9 mouse cellular contexts compared by ENCODE assay signal in the genomic region with DNA sequence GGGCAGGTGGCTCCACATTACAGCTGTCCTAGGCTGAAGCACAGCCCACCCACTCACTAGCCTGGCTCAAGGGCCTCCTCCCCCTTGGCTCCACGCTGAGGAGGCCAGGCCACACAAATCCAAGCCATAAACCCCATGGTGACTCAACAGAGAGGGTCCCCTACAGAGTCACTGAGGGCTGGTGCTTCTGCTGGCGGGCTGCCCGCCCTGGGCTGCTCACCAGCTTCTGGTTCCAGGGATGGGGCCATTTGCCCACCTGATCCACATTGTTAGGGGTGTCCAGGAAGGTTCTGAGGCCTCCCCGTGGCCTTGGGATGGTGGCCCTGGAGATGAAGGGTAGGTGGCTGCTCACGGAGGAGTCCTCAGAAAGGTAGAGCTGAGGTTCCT. TPM values are rescaled to one million over a fixed set of nuclear protein-coding genes. Genes with fewer than 3 reads are reported as not detected.
A peak's percentile ranks its signal among the peaks of the same experiment; 100 is the strongest.
DNase-seq lines count a peak whose midpoint lies in the region; ATAC-seq and TF ChIP-seq lines count a peak whose summit lies in the region.
"Had no signal": no experiment of that assay in that cellular context is flagged by ENCODE, and none has a peak within 500 bp of the region (broad histone marks: within the 10 kb centered on the region; RNA-seq: fewer than 3 reads in every experiment).

No protein-coding gene starts in this region.

- no peaks in the 10 kb centered on the region for H3K9me3 ChIP-seq in E14TG2a.4 (ENCODE audit: low read length)
- H3K9me3 ChIP-seq in forebrain, embryonic 13.5 days (replicated peaks), result no peaks in the 10 kb centered on the region
- H3K9me3 ChIP-seq in liver, embryonic 12.5 days (replicated peaks), result no peaks in the 10 kb centered on the region

- H3K4me2 ChIP-seq in forebrain, embryonic 13.5 days, result peak overlapping the region; percentile 62
- peak overlapping the region; percentile 50 for H3K4me2 ChIP-seq in liver, embryonic 12.5 days

- intact Hi-C loops in heart, postnatal 25 days (cut with DNase I), result loop anchor here (2.0 kb wide), 3 partner anchors 139 to 361 kb away; no protein-coding TSS in a partner anchor
- intact Hi-C loops in gastrocnemius, postnatal 14 days (cut with DNase I; ENCODE audit: low total_unique reads), result loop anchor here (10.0 kb wide), 1 partner anchor 331 kb away; no protein-coding TSS in a partner anchor

- H3K36me3 ChIP-seq in E14TG2a.4 (ENCODE audit: insufficient read depth, low read length), result no peaks in the 10 kb centered on the region
- no peaks in the 10 kb centered on the region for H3K36me3 ChIP-seq in forebrain, embryonic 13.5 days (ENCODE audit: poor library complexity, severe bottlenecking)
- no peaks in the 10 kb centered on the region for H3K36me3 ChIP-seq in liver, embryonic 12.5 days

- H3K4me1 ChIP-seq in E14TG2a.4 (replicated peaks; ENCODE audit: low read depth, low read length), result peaks cover 86% of the 10 kb centered on the region
- H3K4me1 ChIP-seq in forebrain, embryonic 13.5 days, result peaks cover 36% of the 10 kb centered on the region
- peaks cover 22% of the 10 kb centered on the region for H3K4me1 ChIP-seq in liver, embryonic 12.5 days

- TF ChIP-seq CTCF in E14TG2a.4 (conservative IDR thresholded peaks at IDR 0.05; ENCODE audit: low read length), result no peak

- H3K27me3 ChIP-seq in E14TG2a.4 (ENCODE audit: insufficient read depth, low read length), result peaks cover 47% of the 10 kb centered on the region
- peaks cover 10% of the 10 kb centered on the region for H3K27me3 ChIP-seq in forebrain, embryonic 13.5 days
- H3K27me3 ChIP-seq in liver, embryonic 12.5 days (replicated peaks), result peaks cover 64% of the 10 kb centered on the region

- ATAC-seq in forebrain, embryonic 13.5 days, result no peak
- ATAC-seq in liver, embryonic 12.5 days, result no peak

- peak overlapping the region; percentile 63 for H3K27ac ChIP-seq in forebrain, embryonic 13.5 days
- H3K27ac ChIP-seq in liver, embryonic 12.5 days, result no peak overlapping the region

- DNase-seq in heart, adult 11 months, result peak; percentile 94
- no peak for DNase-seq in heart, postnatal 25 days (ENCODE audit: low spot score)
- DNase-seq in urinary bladder, postnatal 36 days (ENCODE audit: low spot score in 2 of 2), result no peak
- DNase-seq in gastrocnemius, postnatal 14 days, result no peak
- DNase-seq in thymus, postnatal 14 days, result no peak

- peak overlapping the region; percentile 52 for H3K4me3 ChIP-seq in E14TG2a.4 (replicated peaks; ENCODE audit: low read length)
- no peak overlapping the region for H3K4me3 ChIP-seq in forebrain, embryonic 13.5 days
- H3K4me3 ChIP-seq in liver, embryonic 12.5 days, result no peak overlapping the region; the same call in 1 of the 2 replicates

- WGBS in forebrain, embryonic 13.5 days, result 54% methylated on average over 5 of the region's 5 CpGs
- WGBS in liver, embryonic 12.5 days (ENCODE audit: insufficient replicate concordance), result 63% methylated on average over 5 of the region's 5 CpGs

- peak overlapping the region; percentile 51; the same call in 1 of the 2 replicates for H3K9ac ChIP-seq in forebrain, embryonic 13.5 days
- no peak overlapping the region for H3K9ac ChIP-seq in liver, embryonic 12.5 days

RNA-seq across cellular contexts. Expression of gene 1700001O22Rik, which starts 7.6 kb away (rescaled TPM):
- total RNA-seq in heart, postnatal 25 days (2021), result under 1 TPM; 0.26 to 0.70 TPM
- 3.8 and 4.5 TPM in 2 replicates for polyA plus RNA-seq in forebrain, embryonic 13.5 days (2015; fragmentation: Nextera tagmentation; extraction: Ambion mirVana)
- polyA plus RNA-seq in liver, embryonic 12.5 days (2016; fragmentation: Nextera tagmentation; extraction: Ambion mirVana), result 0.18 and 0.19 TPM in 2 replicates
- total RNA-seq in gastrocnemius, postnatal 14 days (2021), result under 1 TPM; 0.44 to 0.45 TPM
- polyA plus RNA-seq: erythroblast, embryonic 14.5 days had no signal

RNA-seq across cellular contexts. Expression of gene Ntmt1, which starts 11.7 kb away (rescaled TPM):
- total RNA-seq in heart, postnatal 25 days (2021), result 10 to 100 TPM; 30.6 to 31.1 TPM
- polyA plus RNA-seq in forebrain, embryonic 13.5 days (2015; fragmentation: Nextera tagmentation; extraction: Ambion mirVana), result 120 and 127 TPM in 2 replicates
- polyA plus RNA-seq in liver, embryonic 12.5 days (2016; fragmentation: Nextera tagmentation; extraction: Ambion mirVana), result 45.4 and 48.6 TPM in 2 replicates
- 10 to 100 TPM; 17.0 to 20.8 TPM for total RNA-seq in gastrocnemius, postnatal 14 days (2021)

RNA-seq across cellular contexts. Expression of gene Asb6, which starts 34.3 kb away (rescaled TPM):
- 1 to 10 TPM; 9.3 to 9.5 TPM for total RNA-seq in heart, postnatal 25 days (2021)
- 39.4 and 43.4 TPM in 2 replicates for polyA plus RNA-seq in forebrain, embryonic 13.5 days (2015; fragmentation: Nextera tagmentation; extraction: Ambion mirVana)
- 41.0 and 41.7 TPM in 2 replicates for polyA plus RNA-seq in liver, embryonic 12.5 days (2016; fragmentation: Nextera tagmentation; extraction: Ambion mirVana)
- total RNA-seq in gastrocnemius, postnatal 14 days (2021), result 1 to 10 TPM; 7.0 to 7.5 TPM

RNA-seq across cellular contexts. Expression of gene Prrx2, which starts 38.9 kb away (rescaled TPM):
- 1 to 10 TPM in 1 of 2 experiments, under 1 TPM in 1; 0.61 to 1.9 TPM for total RNA-seq in heart, postnatal 25 days (2021)
- polyA plus RNA-seq in forebrain, embryonic 13.5 days (2015; fragmentation: Nextera tagmentation; extraction: Ambion mirVana), result 1.8 and 3.0 TPM in 2 replicates
- polyA plus RNA-seq in liver, embryonic 12.5 days (2016; fragmentation: Nextera tagmentation; extraction: Ambion mirVana), result 2.5 and 4.1 TPM in 2 replicates
- 1 to 10 TPM; 2.0 to 3.5 TPM for total RNA-seq in gastrocnemius, postnatal 14 days (2021)
- polyA plus RNA-seq: erythroblast, embryonic 14.5 days had no signal
